Mouse (Mus musculus) adrenal gland, postnatal 14 days (tissue): ENCODE results near the gene Bud23. TPM values are rescaled to one million over a fixed set of nuclear protein-coding genes. Genes with fewer than 3 reads are reported as not detected.
"Not testable (repeated sequence)": the region's sequence is repeated elsewhere in the genome, so short reads cannot be mapped to it uniquely, and the experiment has no call there.

Source experiments
- DNase-seq: peaks from one replicate; pipeline ENCODE4 v3.0.0; 2021; ENCODE audit warnings: mixed read lengths
- total RNA-seq: library from RNA; stranded (reverse); gene quantifications from 2 replicates; pipeline ENCODE4 v1.2.3, GENCODE M21; 2021

Bud23 gene
- total RNA-seq, 1 experiment from 2014 or later: 45.6 TPM

DNA sequence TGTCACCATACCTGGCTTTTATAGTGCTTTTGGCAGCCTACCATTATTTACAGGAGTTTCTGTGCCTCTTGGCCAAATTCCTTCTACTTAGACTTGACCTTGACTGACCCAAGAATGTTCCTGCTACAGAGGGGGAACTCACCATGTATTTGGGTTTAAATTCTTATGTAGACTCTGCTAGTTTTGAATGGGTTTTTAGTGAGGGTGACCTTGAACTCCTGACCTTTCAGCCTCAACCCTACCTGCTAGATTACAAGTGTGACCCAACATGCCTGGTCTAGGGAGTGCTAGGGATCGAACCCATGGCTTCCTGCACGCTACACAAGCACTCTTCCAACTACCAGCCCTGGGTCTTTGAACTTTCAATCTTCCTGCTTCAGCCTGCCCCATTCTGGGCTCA is 7.3 kb upstream of the Bud23 start:
- no peak for DNase-seq

GRCm38 (mm10) chr5:135070448-135070847 is 5.7 kb upstream of the Bud23 start:
- DNase-seq: no peak

GRCm38 (mm10) chr5:135066008-135066407 is 1.2 kb upstream of the Bud23 start:
- DNase-seq: no peak

GRCm38 (mm10) chr5:135064382-135064766 is 385 bp downstream of the Bud23 start:
- DNase-seq: no peak

DNA sequence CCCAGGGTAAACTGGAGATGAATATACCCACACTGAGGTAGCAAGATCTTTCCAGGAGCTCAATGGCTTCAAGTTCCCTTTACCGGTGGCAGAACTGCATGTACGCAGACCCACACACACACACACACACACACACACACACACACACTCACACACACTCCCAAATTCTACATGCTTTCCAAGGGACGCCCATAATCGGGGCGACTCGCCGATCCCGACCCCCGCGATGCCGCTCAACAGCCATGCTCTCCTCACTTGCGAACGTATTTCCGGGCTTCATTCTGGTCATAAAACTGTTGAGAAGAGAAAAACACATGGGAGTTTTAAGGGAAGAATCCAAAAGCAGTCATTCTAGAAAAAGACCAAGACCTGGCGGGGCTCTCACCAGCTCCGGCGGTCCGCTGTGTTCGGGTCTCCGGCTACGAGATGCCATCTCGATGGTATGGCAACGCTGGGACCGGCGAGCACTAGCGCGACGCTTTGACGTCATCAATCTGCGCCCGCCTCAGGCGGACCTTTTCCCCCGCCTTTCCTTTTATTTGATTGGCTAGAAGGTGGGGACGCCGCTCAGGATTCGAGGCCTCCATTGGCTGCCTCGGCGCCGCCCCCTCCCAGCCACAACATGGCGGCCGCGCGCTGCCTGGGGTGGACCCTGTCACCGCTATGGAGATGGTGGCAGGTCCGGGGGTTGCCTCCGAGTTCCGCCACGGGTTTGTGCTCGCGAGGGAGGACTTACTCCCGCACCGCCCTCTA is 954 bp downstream of the Bud23 start, which contains the start of gene Dnajc30:
TSS of gene Dnajc30 (plus strand) at position 574 of the 753 bp plus-strand sequence.
- DNase-seq: peak; percentile 98

DNA sequence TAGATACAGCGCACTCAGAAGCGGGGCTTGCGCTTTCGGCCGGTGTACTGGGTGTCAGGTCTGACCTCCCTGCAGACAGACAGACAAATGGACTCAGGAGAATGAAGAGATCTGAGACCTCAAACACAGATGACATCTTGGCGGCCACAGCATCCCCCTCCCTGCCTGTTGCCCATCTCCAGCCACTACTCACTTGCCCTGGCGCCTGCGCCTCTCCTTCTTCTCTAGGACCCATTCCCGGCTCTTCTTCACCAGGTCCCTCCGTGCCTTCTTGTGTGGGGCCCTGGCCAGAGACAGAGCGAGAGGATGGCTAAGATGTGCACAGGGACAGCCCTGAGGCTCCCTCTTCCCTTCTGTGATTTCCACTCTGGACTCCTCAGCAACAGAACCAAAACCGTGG is 11.4 kb downstream of the Bud23 start:
- no peak for DNase-seq

- DNase-seq: not testable (repeated sequence)
Measured at GRCm38 (mm10) chr5:135049268-135049667, 15.5 kb downstream of the Bud23 start.

GRCm38 (mm10) chr5:135048539-135048938 is 16.2 kb downstream of the Bud23 start:
- no peak for DNase-seq

GRCm38 (mm10) chr5:135044575-135044974 is 20.2 kb downstream of the Bud23 start:
- DNase-seq: no peak

GRCm38 (mm10) chr5:135042105-135042788 is 22.5 kb downstream of the Bud23 start:
- no peak for DNase-seq

DNA sequence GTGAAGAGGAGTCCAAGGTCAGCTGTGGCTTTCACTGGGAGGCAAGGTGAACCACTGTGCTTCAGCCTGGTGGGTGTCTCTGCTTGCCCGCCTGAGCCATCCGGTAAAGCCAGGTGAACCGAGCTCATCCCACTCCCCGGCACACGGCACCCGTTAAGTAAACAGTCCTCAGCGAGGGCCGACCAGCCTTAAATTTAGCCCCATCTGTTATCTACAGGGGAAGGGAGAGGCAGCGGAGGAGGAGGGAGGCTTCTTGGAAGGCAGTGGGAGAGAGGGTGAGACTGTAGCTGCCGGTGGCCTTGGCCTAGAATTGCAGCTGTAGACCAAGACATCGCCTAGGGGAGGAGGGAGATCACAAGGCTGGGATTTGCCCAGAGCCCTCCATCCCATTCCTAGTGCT is 24.0 kb downstream of the Bud23 start:
- DNase-seq: peak; percentile 68

DNA sequence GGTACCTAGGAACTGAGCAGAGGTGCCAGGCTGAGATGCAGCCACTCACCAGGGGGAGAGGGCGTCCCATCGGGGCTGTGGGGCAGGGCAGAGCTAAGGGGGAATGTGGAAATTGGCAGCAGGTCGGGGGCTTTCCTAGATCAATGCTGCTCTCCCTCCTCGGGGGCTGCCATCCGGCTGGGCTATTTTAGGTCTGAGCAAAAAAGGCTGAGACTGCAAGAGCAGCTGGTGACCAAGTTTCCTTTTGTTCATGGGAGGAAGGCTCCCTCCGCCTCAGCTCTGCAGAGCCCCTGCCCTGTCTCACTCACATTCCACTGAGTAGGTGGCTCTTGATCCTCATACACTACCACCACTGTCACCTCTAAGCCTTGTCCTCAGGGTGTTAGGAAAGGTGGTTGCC is 24.7 kb downstream of the Bud23 start:
- no peak for DNase-seq

GRCm38 (mm10) chr5:135039541-135039940 is 25.2 kb downstream of the Bud23 start:
- no peak for DNase-seq

DNA sequence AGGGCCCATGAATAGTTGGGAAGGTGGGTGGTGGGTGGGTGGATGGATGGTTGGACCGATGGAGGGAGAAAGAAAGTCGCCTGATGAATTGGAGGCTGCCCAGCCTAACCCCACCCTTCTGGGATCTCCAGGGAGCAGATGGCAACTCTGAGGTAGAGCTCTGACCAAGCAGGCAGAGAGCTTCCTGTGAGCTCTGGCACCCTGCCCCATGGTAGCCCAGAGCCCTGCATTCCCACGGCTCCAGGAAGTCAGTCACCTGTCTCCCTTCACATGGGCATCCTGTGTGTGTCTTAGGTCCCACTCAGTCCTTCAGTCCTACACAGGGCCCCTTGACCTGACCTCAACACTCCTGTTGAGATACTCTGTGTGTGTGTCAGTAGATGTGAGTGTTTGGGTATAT is 26.8 kb downstream of the Bud23 start:
- no peak for DNase-seq

DNA sequence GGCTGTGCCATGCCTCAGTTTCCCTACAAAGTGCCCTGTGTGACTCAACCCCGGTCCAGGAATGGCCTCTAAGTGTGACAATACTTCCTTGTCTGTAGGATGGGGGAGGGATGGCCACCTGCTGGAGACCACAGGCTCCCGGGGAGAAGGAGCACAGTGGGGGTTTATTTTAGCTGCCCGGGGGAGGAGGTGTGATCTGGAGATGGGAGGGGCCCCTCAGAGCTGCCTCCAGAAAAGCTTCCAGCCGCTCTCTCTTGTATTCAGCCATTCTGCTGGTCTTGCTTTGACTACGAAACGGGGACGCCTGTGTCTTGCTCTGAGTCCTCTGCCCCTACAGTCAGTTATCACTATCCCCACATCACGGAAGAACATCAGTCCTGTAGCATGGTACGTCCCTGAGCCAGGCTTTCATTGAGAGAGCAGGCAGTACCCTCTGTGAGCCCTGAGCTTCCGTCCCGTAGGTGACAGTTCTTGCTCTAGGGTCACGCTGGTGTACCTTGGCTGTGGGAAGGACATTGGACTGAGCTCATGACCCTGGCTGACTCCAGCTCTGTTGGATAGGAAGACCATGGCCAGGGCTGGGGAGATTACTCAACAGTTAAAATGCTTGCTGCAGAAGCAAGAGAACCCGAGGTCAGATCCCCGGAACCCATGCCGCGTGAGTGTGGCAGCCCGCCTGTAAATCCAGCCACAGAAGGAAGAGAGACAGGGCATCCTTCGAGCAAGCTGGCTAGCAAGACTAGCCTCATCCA is 29.0 kb downstream of the Bud23 start:
- peak; percentile 66 for DNase-seq

GRCm38 (mm10) chr5:135034593-135034992 is 30.2 kb downstream of the Bud23 start:
- no peak for DNase-seq

- DNase-seq: no peak
Measured at GRCm38 (mm10) chr5:135032581-135032980, 32.2 kb downstream of the Bud23 start.

GRCm38 (mm10) chr5:135029007-135029854 is 35.5 kb downstream of the Bud23 start:
- peak; percentile 88 for DNase-seq

DNA sequence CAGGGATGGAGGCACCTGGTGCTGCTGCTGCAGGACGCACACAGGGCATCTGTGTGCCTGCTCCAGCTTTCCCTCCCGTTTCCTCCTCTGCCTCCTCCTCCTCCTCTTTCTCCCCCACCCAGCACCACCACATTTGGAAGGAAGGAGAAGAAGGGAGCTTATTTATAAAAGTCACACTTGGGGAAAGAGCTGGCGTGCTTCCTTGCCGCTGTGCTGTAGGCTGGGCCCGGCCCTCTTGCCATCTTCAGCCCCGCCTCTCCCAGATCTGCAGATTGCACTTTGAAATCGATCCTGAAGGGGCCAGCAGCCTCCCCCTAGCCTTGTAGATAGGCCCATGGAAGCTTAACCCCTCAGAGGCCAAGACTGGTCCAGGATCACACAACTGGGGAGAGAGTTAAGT is 38.9 kb downstream of the Bud23 start:
- DNase-seq: no peak

DNA sequence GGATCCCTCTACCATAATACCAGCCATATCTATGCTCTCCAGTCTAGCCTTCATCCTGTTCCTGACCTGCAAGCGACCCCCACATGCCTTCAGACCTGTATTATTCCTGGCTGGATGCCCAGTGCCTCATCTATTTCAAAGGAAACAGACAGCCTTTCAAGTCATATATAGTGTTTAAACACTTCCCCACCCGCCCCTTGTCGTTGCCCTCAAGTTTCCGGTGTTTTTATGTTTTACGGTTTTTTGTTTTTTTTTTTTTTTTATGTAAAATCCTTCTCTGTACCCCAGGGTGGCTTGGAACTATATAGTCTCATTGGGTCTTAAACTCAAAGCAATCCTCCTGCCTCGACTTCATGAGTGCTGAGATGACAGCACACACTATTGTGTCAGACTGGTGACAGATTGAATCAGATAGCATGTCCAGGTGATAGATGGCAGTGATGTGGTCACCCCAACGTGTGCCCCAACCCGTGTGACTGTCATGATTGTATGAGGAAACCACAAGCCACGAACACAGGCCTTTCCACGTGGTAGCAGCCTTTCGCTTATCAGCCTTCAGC is 40.0 kb downstream of the Bud23 start:
- no peak for DNase-seq

- peak; percentile 92 for DNase-seq
Measured at GRCm38 (mm10) chr5:135023344-135024173, 41.2 kb downstream of the Bud23 start, which contains the start of gene Stx1a. Stx1a (plus strand) TSS chr5:135023482.
